Mouse (Mus musculus) liver, embryonic 14.5 days (tissue): ENCODE results near the gene Myo1g.

ENCODE experiments used
- CTCF ChIP-seq: IDR thresholded peaks from 2 replicates; pipeline ENCODE4 v1.5.1; 2016; ENCODE audit warnings: antibody characterized with exemption, low read depth, control low read depth
- EP300 ChIP-seq: IDR thresholded peaks from 2 replicates; pipeline ENCODE4 v1.6.1; 2016; ENCODE audit warnings: antibody characterized with exemption, low read depth

- TF ChIP-seq CTCF: no peak
- TF ChIP-seq EP300: no peak
Measured at GRCm38 (mm10) chr11:6476876-6477275, 43.9 kb downstream of the Myo1g start.
